Mouse (Mus musculus): ENCODE data around the gene Cfap97d2.

- no peak for TF ChIP-seq CTCF (IDR thresholded peaks at IDR 0.05; ENCODE audit: control insufficient read depth, insufficient read depth, low read length)
- TF ChIP-seq POLR2A (IDR thresholded peaks at IDR 0.05; ENCODE audit: borderline replicate concordance, control insufficient read depth, low read depth, low read length): peak; percentile 80; the same call in 1 of the 2 replicates
These were observed 28.2 kb upstream of the Cfap97d2 start, which contains the start of gene Rasa3 for GRCm38 (mm10) chr8:13677413-13677883.
